Mouse (Mus musculus) monocyte, adult 59 days (primary cell): ENCODE measurements around the gene Tmem88. TPM values are rescaled to one million over a fixed set of nuclear protein-coding genes. Genes with fewer than 3 reads are reported as not detected.

Experiments used
- total RNA-seq, 2 experiments: library from RNA; stranded (reverse); gene quantifications; one replicate each; pipeline ENCODE4 v1.2.4; 2023

Tmem88 gene
- 10 to 100 TPM; 22.0 to 32.2 TPM for total RNA-seq

DNA sequence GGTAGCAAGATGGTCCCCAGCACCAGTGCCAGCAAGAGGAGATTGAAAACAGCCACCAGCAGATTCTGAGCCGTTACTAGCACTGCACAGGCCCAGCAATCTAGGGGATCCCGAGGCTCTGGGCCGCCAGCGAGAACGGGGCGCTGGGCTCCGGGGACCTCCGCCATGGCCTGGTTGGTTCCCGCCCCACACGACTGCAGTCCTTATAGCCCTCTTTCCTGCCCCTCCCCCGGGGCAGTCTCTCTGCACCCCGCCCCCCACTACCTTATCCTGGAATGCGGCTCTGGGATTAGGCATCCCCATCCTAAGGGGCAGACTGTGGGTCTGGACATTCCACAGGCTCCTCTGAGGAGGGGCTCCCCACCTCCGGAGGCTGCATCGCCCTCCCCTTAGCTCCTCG lies at the start of gene Tmem88:
Gene Tmem88, minus strand, starts transcription at position 176 of the 400 bp plus-strand sequence.

DNA sequence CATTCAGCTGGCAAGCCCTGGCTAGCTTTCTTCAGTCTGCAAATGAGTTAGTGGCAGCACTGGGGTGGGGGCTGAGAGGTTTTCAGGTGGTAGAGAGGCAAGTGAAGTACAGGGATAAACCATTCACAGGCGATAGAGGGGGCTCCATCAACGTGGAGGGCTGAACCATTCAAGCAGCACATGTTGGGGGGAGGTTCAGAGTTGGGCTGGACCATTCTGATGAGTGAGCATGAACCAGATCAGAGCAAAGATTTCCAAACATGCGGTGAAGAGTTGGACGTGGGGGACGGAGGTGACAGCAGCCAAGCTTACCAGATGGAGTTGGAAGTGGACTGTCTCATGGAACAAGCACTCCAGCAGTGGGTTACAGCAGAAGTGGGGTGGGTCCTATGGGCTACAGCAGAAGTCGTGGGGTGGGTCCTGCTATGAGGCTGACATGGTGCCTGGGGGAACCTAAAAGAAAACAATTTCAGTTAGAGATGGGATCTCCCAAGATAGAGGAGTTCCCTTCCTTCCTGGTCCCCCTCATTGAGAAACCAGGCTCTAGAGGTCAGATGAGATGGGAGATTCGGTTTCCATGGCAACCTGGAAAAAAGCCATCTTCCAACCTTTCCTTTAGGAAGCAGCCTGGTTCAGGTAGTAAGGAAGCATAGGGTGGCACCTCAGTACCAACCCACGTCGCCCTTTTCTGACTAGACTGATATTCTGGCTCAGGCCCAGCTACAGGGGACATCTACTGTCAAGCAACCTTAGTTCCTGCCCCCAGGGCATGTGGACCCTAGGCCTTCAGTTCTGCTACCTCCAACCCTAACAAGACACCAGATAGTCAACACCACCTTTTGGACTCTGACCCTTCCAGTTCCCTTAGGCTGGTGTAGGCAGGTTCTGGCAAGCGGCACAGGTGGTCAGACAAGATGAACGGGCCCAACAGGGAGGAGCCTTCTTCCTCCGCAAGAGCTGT lies 15.5 kb upstream of the Tmem88 start, which contains the start of gene Kdm6b:
Gene Kdm6b, minus strand, starts transcription at position 455 of the 961 bp plus-strand sequence.

DNA sequence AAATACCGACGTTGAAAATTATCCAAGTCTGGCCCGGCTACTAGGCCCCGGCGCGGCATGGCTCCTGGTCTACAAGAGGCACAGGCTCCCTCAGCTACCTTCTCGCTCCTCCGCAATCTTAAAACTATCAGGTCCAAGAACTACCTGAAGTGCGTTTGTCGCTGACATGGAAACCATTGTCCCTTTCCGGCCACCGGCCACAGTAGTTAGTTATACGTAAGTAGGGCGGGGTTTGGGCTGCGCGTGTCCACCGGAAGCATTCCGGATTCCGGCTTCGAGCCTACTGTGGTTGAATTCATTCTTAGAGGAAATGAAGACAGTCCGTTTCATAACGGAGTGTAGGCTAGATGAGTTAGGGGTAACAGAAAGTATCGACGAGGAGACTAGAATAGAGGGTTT lies 2.8 kb downstream of the Tmem88 start, which contains the start of the genes Naa38 and Cyb5d1:
Gene Naa38, plus strand, starts transcription at position 253 of the 399 bp plus-strand sequence.
Gene Cyb5d1, minus strand, starts transcription at position 397 of the 399 bp plus-strand sequence.

DNA sequence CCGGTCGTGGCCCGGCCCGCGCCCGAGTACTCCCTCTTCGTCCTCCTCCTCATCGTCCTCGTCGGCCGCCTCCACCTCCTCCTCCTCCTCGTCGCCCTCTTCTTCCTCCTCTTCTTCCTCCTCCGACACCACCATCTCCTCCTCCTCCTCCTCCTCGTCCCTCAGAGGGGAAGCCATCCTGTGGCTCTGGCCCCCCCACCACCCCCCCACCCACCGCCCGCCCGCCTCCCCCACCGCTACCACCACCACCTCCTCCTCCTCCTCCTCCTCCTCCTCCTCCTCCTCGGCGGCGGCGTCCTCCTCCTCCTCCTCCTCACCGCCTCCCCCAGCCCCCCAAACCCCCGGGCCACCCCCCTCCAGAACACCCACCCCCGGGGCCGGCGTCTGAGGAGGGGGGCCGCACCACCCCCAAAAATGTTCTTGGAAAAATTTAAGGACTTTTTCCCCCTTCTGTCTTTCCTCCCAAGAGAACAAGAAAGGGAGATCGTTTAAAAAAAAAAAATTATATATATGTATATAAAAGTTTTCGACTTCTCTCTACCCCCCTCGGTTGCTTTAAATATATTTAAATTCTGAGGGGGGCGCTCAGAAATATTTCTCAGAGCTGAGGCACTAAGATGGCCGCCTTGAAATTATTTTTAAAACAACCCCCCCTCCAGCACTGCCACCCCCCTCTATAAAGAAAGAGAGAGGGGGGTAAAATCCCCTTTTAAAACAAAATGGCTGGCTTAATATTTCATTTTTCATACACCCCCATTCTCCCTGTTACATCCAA lies 28.6 kb downstream of the Tmem88 start, which contains the start of gene Chd3:
Gene Chd3, minus strand, starts transcription at position 192 of the 775 bp plus-strand sequence.

Other genes starting within 250 kb of the Tmem88 start
- gene Alox12b, start 241.2 kb downstream of the Tmem88 start, total RNA-seq: not detected
- 1 to 10 TPM in 1 of 2 experiments, under 1 TPM in 1; 0.94 to 2.2 TPM for gene Alox8, start 200.4 kb downstream of the Tmem88 start, total RNA-seq
- not detected for gene Gucy2e, start 161.2 kb downstream of the Tmem88 start, total RNA-seq
- 10 to 100 TPM in 1 of 2 experiments, 1 to 10 TPM in 1; 9.4 to 15.2 TPM for gene Cntrob, start 74.5 kb downstream of the Tmem88 start, total RNA-seq
- gene Trappc1, start 74.3 kb downstream of the Tmem88 start, total RNA-seq: 10 to 100 TPM; 61.5 to 74.4 TPM
- 1 to 10 TPM; 1.5 to 2.5 TPM for gene Kcnab3, start 72.0 kb downstream of the Tmem88 start, total RNA-seq
- 1 to 10 TPM; 1.6 to 1.8 TPM for gene Rnf227, start 57.8 kb downstream of the Tmem88 start, total RNA-seq
- 10 to 100 TPM; 86.1 to 96.7 TPM for gene Chd3, start 28.8 kb downstream of the Tmem88 start, total RNA-seq
- gene Naa38, start 2.7 kb downstream of the Tmem88 start, total RNA-seq: 10 to 100 TPM; 37.3 to 63.3 TPM
- 10 to 100 TPM; 19.2 to 23.1 TPM for gene Cyb5d1, start 2.6 kb downstream of the Tmem88 start, total RNA-seq
- 100 to 1,000 TPM; 375 to 454 TPM for gene Kdm6b, start 15.4 kb upstream of the Tmem88 start, total RNA-seq
- 10 to 100 TPM; 35.0 to 38.9 TPM for gene Dnah2, start 150.9 kb upstream of the Tmem88 start, total RNA-seq
- gene Efnb3, start 162.0 kb upstream of the Tmem88 start, total RNA-seq: under 1 TPM; 0.63 to 0.70 TPM
- gene Wrap53, start 182.0 kb upstream of the Tmem88 start, total RNA-seq: 1 to 10 TPM; 6.8 to 8.1 TPM
- gene Trp53, start 182.1 kb upstream of the Tmem88 start, total RNA-seq: 10 to 100 TPM; 79.2 to 81.1 TPM
- under 1 TPM in 1 of 2 experiments, not detected in 1; 0.24 TPM for gene Atp1b2, start 207.7 kb upstream of the Tmem88 start, total RNA-seq
- gene Shbg, start 219.7 kb upstream of the Tmem88 start, total RNA-seq: not detected
- gene Sat2, start 223.8 kb upstream of the Tmem88 start, total RNA-seq: 1 to 10 TPM in 1 of 2 experiments, not detected in 1; 1.8 TPM
- 10 to 100 TPM; 68.3 to 68.4 TPM for gene Fxr2, start 234.8 kb upstream of the Tmem88 start, total RNA-seq